Mouse (Mus musculus) spleen, postnatal 36 days (tissue): ENCODE data around the gene Gm6401.
"Not testable (repeated sequence)": the region's sequence is repeated elsewhere in the genome, so short reads cannot be mapped to it uniquely, and the experiment has no call there.

ENCODE experiments used
- DNase-seq, 2 experiments: peaks; one replicate each; pipeline ENCODE4 v3.0.0; 2022; ENCODE audit warnings: low spot score in 2 of 2, mixed read lengths in 1 of 2

Gene Gm6401

GRCm38 (mm10) chr14:41967827-41968226 is at the start of gene Gm6401:
Gene Gm6401 (minus strand): TSS chr14:41967927.
- DNase-seq = not testable (repeated sequence)

GRCm38 (mm10) chr14:41983225-41983624 is 15.5 kb upstream of the Gm6401 start, which contains the start of gene Gm3543:
Gene Gm3543 (minus strand): TSS chr14:41983325.
- not testable (repeated sequence) for DNase-seq

- DNase-seq = not testable (repeated sequence)
Observed at GRCm38 (mm10) chr14:41968596-41968995, 869 bp upstream of the Gm6401 start.

- DNase-seq = not testable (repeated sequence)
Observed at GRCm38 (mm10) chr14:41964095-41964494, 3.6 kb downstream of the Gm6401 start.

- DNase-seq = not testable (repeated sequence)
Observed at GRCm38 (mm10) chr14:41943695-41944094, 24.0 kb downstream of the Gm6401 start, which contains the start of gene 1700024B05Rik. Gene 1700024B05Rik (plus strand): TSS chr14:41943995.

GRCm38 (mm10) chr14:41924649-41925048 is 43.1 kb downstream of the Gm6401 start, which contains the start of gene 1700049E17Rik1:
Gene 1700049E17Rik1 (plus strand): TSS chr14:41924949.
- DNase-seq = not testable (repeated sequence)
